Mouse (Mus musculus): ENCODE results near the gene Tshz2. TPM values are rescaled to one million over a fixed set of nuclear protein-coding genes. Genes with fewer than 3 reads are reported as not detected.

Tshz2 gene
- polyA plus RNA-seq, 1 experiment from 2014 or later = 22.7 TPM

DNA sequence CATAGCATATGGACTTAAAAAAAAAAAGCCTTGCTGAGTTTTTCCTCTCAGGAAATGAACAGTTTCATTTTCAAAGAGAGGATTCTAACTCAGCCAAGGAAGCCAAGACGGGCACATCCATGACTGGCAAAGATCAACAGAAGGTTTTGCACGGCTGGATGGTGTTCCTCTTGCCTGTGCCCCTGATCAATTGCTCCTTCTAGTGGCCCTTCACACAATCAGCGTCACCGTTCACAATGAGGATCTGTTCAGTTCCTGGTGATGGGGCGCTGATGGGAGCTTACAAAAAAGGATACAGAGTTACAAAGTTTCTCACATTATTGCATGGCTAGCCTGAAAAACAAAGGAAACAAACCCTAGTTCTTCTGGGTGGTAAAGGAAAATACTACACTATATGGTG lies 52.4 kb downstream of the Tshz2 start:
- H3K4me3 ChIP-seq = no peak overlapping the region
- 46% methylated on average over 5 of the region's 5 CpGs for WGBS
- H3K27me3 ChIP-seq (replicated peaks) = no peaks in the 10 kb centered on the region
- H3K4me2 ChIP-seq = no peak overlapping the region
- no peaks in the 10 kb centered on the region for H3K9me3 ChIP-seq
- no peak for ATAC-seq (replicated peaks)
- H3K27ac ChIP-seq = no peak overlapping the region
- H3K9ac ChIP-seq = no peak overlapping the region
- H3K36me3 ChIP-seq (replicated peaks) = no peaks in the 10 kb centered on the region
- peaks cover 11% of the 10 kb centered on the region; the same call in 1 of the 2 replicates for H3K4me1 ChIP-seq

GRCm38 (mm10) chr2:169685747-169686146 lies 52.9 kb downstream of the Tshz2 start:
- Histone ChIP-seq H3K27ac (no peak overlapping the region), H3K36me3 (replicated peaks) (no peaks in the 10 kb centered on the region), H3K9ac (no peak overlapping the region), H3K4me2 (no peak overlapping the region), H3K4me3 (no peak overlapping the region), H3K9me3 (no peaks in the 10 kb centered on the region), H3K4me1 (peaks cover 6% of the 10 kb centered on the region; the same call in 1 of the 2 replicates), H3K27me3 (replicated peaks) (no peaks in the 10 kb centered on the region)
- WGBS = 73% methylated on average over 7 of the region's 7 CpGs
- no peak for ATAC-seq (replicated peaks)

DNA sequence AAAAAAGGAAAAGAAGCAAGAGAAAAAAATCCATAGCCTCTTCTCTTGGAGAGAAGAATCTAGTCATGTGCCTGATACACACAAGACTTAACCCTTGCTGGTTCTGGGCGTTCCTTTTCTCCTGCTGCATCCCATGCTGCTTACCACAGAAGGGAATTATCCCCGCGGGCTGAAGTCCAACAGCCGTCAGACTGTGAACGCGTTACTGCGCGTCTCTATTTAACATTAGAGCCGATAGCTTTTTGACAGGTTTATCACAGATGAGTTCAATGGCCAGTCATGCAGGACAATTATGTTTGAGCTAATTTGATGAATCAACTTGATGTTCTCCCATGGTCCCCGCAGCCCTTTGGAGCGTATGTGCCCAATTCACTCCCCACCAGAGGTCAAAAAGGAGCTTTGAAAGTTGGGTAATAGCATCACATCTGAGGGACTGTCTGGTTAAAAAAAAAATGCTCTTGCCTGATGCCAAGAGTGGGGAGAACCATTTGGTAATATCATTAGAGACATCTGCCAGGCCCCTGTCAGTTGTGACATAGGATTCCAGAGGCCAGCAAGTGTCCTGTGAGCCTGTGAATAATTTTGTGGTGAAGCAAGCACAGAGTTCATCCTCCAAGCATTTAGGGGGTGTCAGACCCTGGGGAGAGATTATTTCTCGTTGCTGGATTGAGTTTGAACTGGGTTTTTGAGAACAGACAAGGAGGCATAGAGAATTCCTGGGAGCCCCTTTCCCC lies 54.1 kb downstream of the Tshz2 start:
- no peak overlapping the region for H3K9ac ChIP-seq
- no peaks in the 10 kb centered on the region for H3K27me3 ChIP-seq (replicated peaks)
- H3K4me3 ChIP-seq = no peak overlapping the region
- no peak for ATAC-seq (replicated peaks)
- no peak overlapping the region for H3K4me2 ChIP-seq
- WGBS = 59% methylated on average over 12 of the region's 12 CpGs
- no peaks in the 10 kb centered on the region for H3K9me3 ChIP-seq
- H3K27ac ChIP-seq = no peak overlapping the region
- H3K4me1 ChIP-seq = peaks cover 3% of the 10 kb centered on the region; the same call in 1 of the 2 replicates
- H3K36me3 ChIP-seq (replicated peaks) = no peaks in the 10 kb centered on the region

DNA sequence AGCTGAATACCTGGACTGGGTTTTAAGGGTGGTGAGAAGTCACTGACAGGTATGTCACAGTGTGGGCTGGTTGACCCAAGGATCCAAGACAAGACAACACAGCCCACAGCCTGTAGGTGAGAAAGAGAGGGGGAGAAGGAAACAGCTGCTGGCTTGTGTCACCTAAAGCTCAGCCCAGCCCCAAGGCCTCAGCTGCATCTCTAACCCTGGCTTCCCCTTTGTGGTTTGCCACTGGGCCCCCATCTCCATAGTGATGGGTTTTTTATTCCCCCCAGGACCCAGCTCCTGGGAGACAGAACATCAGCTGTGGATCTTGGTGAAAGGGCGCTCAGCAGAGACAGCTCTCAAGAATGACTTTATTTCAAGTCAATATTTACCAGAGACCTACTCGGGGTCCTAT lies 57.2 kb downstream of the Tshz2 start:
- no peak for ATAC-seq (replicated peaks)
- no peak overlapping the region for H3K9ac ChIP-seq
- no peak overlapping the region for H3K27ac ChIP-seq
- 76% methylated on average over 2 of the region's 2 CpGs for WGBS
- H3K4me3 ChIP-seq = no peak overlapping the region
- H3K9me3 ChIP-seq = no peaks in the 10 kb centered on the region
- H3K36me3 ChIP-seq (replicated peaks) = no peaks in the 10 kb centered on the region
- H3K27me3 ChIP-seq (replicated peaks) = no peaks in the 10 kb centered on the region
- peaks cover 3% of the 10 kb centered on the region; the same call in 1 of the 2 replicates for H3K4me1 ChIP-seq
- H3K4me2 ChIP-seq = no peak overlapping the region

- Histone ChIP-seq H3K4me1 (no peaks in the 10 kb centered on the region), H3K27ac (no peak overlapping the region), H3K36me3 (replicated peaks) (no peaks in the 10 kb centered on the region), H3K9ac (no peak overlapping the region), H3K27me3 (replicated peaks) (no peaks in the 10 kb centered on the region), H3K4me2 (no peak overlapping the region), H3K4me3 (no peak overlapping the region), H3K9me3 (no peaks in the 10 kb centered on the region)
- ATAC-seq (replicated peaks) = no peak
- 92% methylated on average over 9 of the region's 9 CpGs for WGBS
Measured at GRCm38 (mm10) chr2:169694494-169694893, 61.7 kb downstream of the Tshz2 start.

- no peaks in the 10 kb centered on the region for H3K9me3 ChIP-seq
- H3K9ac ChIP-seq = no peak overlapping the region
- no peak overlapping the region for H3K27ac ChIP-seq
- no peaks in the 10 kb centered on the region for H3K4me1 ChIP-seq
- WGBS = 61% methylated on average over 9 of the region's 9 CpGs
- no peak for ATAC-seq (replicated peaks)
- no peak overlapping the region for H3K4me2 ChIP-seq
- H3K4me3 ChIP-seq = no peak overlapping the region
- no peaks in the 10 kb centered on the region for H3K36me3 ChIP-seq (replicated peaks)
- no peaks in the 10 kb centered on the region for H3K27me3 ChIP-seq (replicated peaks)
Measured at GRCm38 (mm10) chr2:169695025-169695424, 62.2 kb downstream of the Tshz2 start.

DNA sequence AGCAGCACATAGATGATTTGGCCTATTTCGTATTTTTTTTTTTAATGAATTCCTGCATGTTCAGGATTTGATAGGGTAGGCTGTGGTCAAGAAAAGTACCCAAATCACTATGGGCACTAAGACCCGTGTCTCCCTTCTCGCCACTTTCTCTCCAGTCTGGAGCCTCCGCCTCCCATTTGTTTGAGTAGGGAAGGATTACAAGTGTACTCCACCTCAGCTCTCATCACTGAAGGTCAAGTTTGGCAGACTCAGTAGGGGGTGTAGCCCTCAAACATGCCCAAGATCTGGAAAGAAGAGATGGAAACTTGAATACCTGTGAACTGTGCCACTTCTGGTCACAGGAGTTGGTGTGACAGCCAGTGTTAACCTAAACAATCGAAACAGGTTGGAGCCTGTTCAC lies 66.3 kb downstream of the Tshz2 start:
- Histone ChIP-seq H3K4me2 (no peak overlapping the region), H3K27me3 (replicated peaks) (no peaks in the 10 kb centered on the region), H3K9ac (no peak overlapping the region), H3K4me3 (no peak overlapping the region), H3K27ac (no peak overlapping the region), H3K9me3 (no peaks in the 10 kb centered on the region), H3K36me3 (replicated peaks) (no peaks in the 10 kb centered on the region), H3K4me1 (no peaks in the 10 kb centered on the region)
- WGBS = 92% methylated on average over 5 of the region's 5 CpGs
- no peak for ATAC-seq (replicated peaks)

DNA sequence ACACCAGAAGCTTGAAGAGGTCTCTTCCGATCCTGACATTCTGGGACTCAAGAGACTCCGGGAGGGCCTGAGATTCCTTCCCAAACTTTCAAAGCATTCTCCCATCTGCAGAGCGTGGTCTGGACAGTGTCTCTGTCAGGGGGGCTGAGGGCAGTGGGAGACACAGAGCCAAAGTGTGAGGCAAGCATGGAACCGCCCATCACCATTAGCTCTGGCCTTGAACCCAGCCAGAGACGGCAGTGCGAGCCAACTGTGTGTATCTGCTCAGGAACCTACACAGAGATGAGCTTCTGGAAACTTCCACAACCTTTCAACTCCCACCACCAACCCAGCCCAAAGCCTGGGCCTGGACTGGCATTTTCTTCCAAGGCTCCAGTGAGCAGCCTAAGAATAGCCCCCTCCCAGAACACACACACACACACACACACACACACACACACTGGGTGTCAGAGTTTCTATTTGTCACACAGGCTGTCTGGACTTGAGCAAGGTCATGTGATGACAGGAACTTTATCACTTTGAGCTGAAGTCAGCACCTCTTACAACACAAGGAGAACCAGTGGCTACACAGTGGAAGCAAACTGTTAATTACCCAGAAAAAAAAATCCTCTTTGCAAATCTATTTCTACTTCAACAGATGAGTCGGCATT lies 67.2 kb downstream of the Tshz2 start:
- Histone ChIP-seq H3K4me3 (no peak overlapping the region), H3K4me2 (no peak overlapping the region), H3K27ac (no peak overlapping the region), H3K4me1 (no peaks in the 10 kb centered on the region), H3K9ac (no peak overlapping the region), H3K9me3 (no peaks in the 10 kb centered on the region), H3K36me3 (replicated peaks) (no peaks in the 10 kb centered on the region), H3K27me3 (replicated peaks) (no peaks in the 10 kb centered on the region)
- WGBS = 85% methylated on average over 7 of the region's 7 CpGs
- ATAC-seq (replicated peaks) = no peak

GRCm38 (mm10) chr2:169702725-169703486 lies 70.1 kb downstream of the Tshz2 start:
- Histone ChIP-seq H3K27me3 (replicated peaks) (no peaks in the 10 kb centered on the region), H3K4me1 (no peaks in the 10 kb centered on the region), H3K4me2 (no peak overlapping the region), H3K27ac (no peak overlapping the region), H3K9me3 (no peaks in the 10 kb centered on the region), H3K36me3 (replicated peaks) (no peaks in the 10 kb centered on the region), H3K4me3 (no peak overlapping the region), H3K9ac (no peak overlapping the region)
- WGBS = 69% methylated on average over 15 of the region's 15 CpGs
- ATAC-seq (replicated peaks) = no peak

- ATAC-seq (replicated peaks) = no peak
- Histone ChIP-seq H3K4me1 (peaks cover 21% of the 10 kb centered on the region; the same call in 1 of the 2 replicates), H3K36me3 (replicated peaks) (no peaks in the 10 kb centered on the region), H3K27ac (no peak overlapping the region), H3K4me2 (peak overlapping the region; percentile 26), H3K9ac (no peak overlapping the region), H3K4me3 (no peak overlapping the region), H3K27me3 (replicated peaks) (no peaks in the 10 kb centered on the region), H3K9me3 (no peaks in the 10 kb centered on the region)
- WGBS = 32% methylated on average over 18 of the region's 18 CpGs
Measured at GRCm38 (mm10) chr2:169721793-169722326, 89.0 kb downstream of the Tshz2 start.

- Histone ChIP-seq H3K4me3 (no peak overlapping the region), H3K9me3 (no peaks in the 10 kb centered on the region), H3K36me3 (replicated peaks) (no peaks in the 10 kb centered on the region), H3K27me3 (replicated peaks) (no peaks in the 10 kb centered on the region), H3K4me2 (no peak overlapping the region), H3K27ac (no peak overlapping the region), H3K4me1 (peaks cover 21% of the 10 kb centered on the region; the same call in 1 of the 2 replicates), H3K9ac (no peak overlapping the region)
- ATAC-seq (replicated peaks) = no peak
- 78% methylated on average over 6 of the region's 6 CpGs for WGBS
Measured at GRCm38 (mm10) chr2:169722341-169722740, 89.5 kb downstream of the Tshz2 start.
